Mouse (Mus musculus) lung, embryonic 16.5 days (tissue): ENCODE data around the gene Ubash3a. TPM values are rescaled to one million over a fixed set of nuclear protein-coding genes. Genes with fewer than 3 reads are reported as not detected.

Experiments used
- ATAC-seq: fragments of 200-750 bp; cut with Nextera tagmentation; 2 replicates; pipeline ENCODE4 v1.8.0; 2017; ENCODE audit warnings: low read depth, mild to moderate bottlenecking, moderate library complexity
- H3K27ac ChIP-seq: fragments of 300-500 bp; sonication (generic); 2 replicates; pipeline ENCODE4 v1.5.1; 2014; ENCODE audit warnings: mild to moderate bottlenecking, control low read depth, low read length
- H3K27me3 ChIP-seq: fragments of 300-500 bp; sonication (generic); 2 replicates; pipeline ENCODE4 v1.6.1; 2014; ENCODE audit warnings: low read depth, low read length, mixed read lengths; ENCODE audit not compliant: control insufficient read depth, insufficient read depth
- H3K36me3 ChIP-seq: fragments of 300-500 bp; sonication (generic); 2 replicates; pipeline ENCODE4 v1.6.1; 2014; ENCODE audit warnings: low read length; ENCODE audit not compliant: control insufficient read depth, insufficient read depth
- H3K4me1 ChIP-seq: fragments of 300-500 bp; sonication (generic); replicated peaks from 2 replicates; pipeline ENCODE4 v1.6.1; 2014; ENCODE audit warnings: low read length, mixed read lengths; ENCODE audit not compliant: control insufficient read depth, insufficient read depth
- H3K4me2 ChIP-seq: fragments of 300-500 bp; sonication (generic); 2 replicates; pipeline ENCODE4 v1.6.1; 2014; ENCODE audit warnings: low read depth, low read length, control low read depth
- H3K4me3 ChIP-seq: fragments of 300-500 bp; sonication (generic); 2 replicates; pipeline ENCODE4 v1.5.1; 2014; ENCODE audit warnings: mild to moderate bottlenecking, low read length, control low read depth
- H3K9ac ChIP-seq: fragments of 300-500 bp; sonication (generic); 2 replicates; pipeline ENCODE4 v1.6.1; 2014; ENCODE audit warnings: low read length, control low read depth
- H3K9me3 ChIP-seq: fragments of 300-500 bp; sonication (generic); 2 replicates; pipeline ENCODE4 v1.6.1; 2016; ENCODE audit warnings: low read length; ENCODE audit not compliant: control insufficient read depth
- WGBS: fragments of 180-500 bp; shearing (Covaris S2); extraction: QIAGEN DNeasy Blood & Tissue Kit; methylation state at CpG from one replicate; pipeline ENCODE4 v1.1.7; 2014; 5-methylcytosine and 5-hydroxymethylcytosine counted together
- polyA plus RNA-seq: library from polyadenylated mRNA; unstranded; fragments of >200 nt; fragmentation: Nextera tagmentation; extraction: Ambion mirVana; gene quantifications from 2 replicates; pipeline ENCODE4 v1.2.1, GENCODE M21; 2015

Ubash3a gene
- polyA plus RNA-seq, 1 experiment from 2014 or later: 0.90 TPM

- no peaks in the 10 kb centered on the region for H3K9me3 ChIP-seq
- H3K36me3 ChIP-seq: no peaks in the 10 kb centered on the region
- no peak overlapping the region for H3K4me2 ChIP-seq
- no peak overlapping the region for H3K27ac ChIP-seq
- H3K4me3 ChIP-seq: no peak overlapping the region
- no peak for ATAC-seq
- H3K9ac ChIP-seq: no peak overlapping the region
- 74% methylated on average over 7 of the region's 7 CpGs for WGBS
- peaks cover 11% of the 10 kb centered on the region; the same call in 1 of the 2 replicates for H3K4me1 ChIP-seq
- no peaks in the 10 kb centered on the region for H3K27me3 ChIP-seq
Observed at GRCm38 (mm10) chr17:31226931-31227330, 19.3 kb downstream of the Ubash3a start.

GRCm38 (mm10) chr17:31231780-31232179 lies 24.1 kb downstream of the Ubash3a start:
- ATAC-seq: no peak
- H3K27me3 ChIP-seq: no peaks in the 10 kb centered on the region
- H3K27ac ChIP-seq: no peak overlapping the region
- H3K9me3 ChIP-seq: no peaks in the 10 kb centered on the region
- WGBS: 33% methylated on average over 6 of the region's 6 CpGs
- H3K4me2 ChIP-seq: no peak overlapping the region
- H3K36me3 ChIP-seq: no peaks in the 10 kb centered on the region
- no peak overlapping the region for H3K9ac ChIP-seq
- H3K4me3 ChIP-seq: no peak overlapping the region
- no peaks in the 10 kb centered on the region for H3K4me1 ChIP-seq

GRCm38 (mm10) chr17:31232251-31233010 lies 24.8 kb downstream of the Ubash3a start:
- no peak for ATAC-seq
- no peaks in the 10 kb centered on the region for H3K9me3 ChIP-seq
- H3K27me3 ChIP-seq: no peaks in the 10 kb centered on the region
- 45% methylated on average over 8 of the region's 8 CpGs for WGBS
- no peaks in the 10 kb centered on the region for H3K4me1 ChIP-seq
- no peak overlapping the region for H3K4me2 ChIP-seq
- H3K9ac ChIP-seq: no peak overlapping the region
- no peak overlapping the region for H3K27ac ChIP-seq
- H3K4me3 ChIP-seq: no peak overlapping the region
- H3K36me3 ChIP-seq: no peaks in the 10 kb centered on the region

- no peaks in the 10 kb centered on the region for H3K36me3 ChIP-seq
- no peak overlapping the region for H3K4me2 ChIP-seq
- no peaks in the 10 kb centered on the region for H3K9me3 ChIP-seq
- WGBS: 93% methylated on average over 1 of the region's 1 CpGs
- H3K27me3 ChIP-seq: no peaks in the 10 kb centered on the region
- ATAC-seq: no peak
- no peaks in the 10 kb centered on the region for H3K4me1 ChIP-seq
- H3K9ac ChIP-seq: no peak overlapping the region
- no peak overlapping the region for H3K4me3 ChIP-seq
- H3K27ac ChIP-seq: no peak overlapping the region
Observed at GRCm38 (mm10) chr17:31235915-31236314, 28.2 kb downstream of the Ubash3a start.

DNA sequence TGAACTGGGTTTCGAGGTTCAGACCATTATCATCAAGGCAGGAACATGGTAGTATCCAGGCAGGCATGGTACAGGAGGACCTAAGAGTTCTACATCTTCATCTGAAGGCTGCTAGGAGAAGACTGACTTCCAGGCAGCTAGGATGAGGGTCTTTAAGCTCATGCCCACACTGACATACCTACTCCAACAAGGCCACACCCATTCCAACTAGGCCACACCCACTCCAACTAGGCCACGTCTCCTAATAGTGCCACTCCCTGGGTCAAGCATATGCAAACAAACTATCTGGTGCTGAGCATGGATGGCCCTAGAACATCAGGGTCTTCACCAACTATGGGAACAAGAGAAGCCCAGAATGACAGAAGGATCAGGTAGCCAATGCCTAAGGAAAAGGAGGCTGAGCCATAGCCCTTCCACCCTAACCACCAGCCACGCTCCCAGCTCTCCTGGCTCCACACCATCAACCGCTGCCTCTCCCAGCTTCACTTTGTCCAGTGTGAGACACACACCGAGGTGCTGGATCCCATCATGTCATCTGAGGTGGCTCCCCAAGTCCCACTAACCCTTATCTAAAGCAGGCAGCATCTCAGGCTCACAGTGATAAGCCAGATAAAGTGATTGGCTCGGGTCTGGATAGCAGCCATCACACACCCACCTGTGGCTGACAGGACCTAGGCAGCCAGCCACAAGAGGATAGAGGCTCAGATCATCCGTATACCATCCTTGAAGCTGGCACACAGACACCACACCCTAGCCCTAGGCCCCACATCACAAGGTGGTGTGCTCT lies 30.8 kb downstream of the Ubash3a start:
- Histone ChIP-seq H3K4me2 (no peak overlapping the region), H3K27ac (no peak overlapping the region), H3K9me3 (no peaks in the 10 kb centered on the region), H3K4me1 (no peaks in the 10 kb centered on the region), H3K36me3 (no peaks in the 10 kb centered on the region), H3K4me3 (no peak overlapping the region), H3K9ac (no peak overlapping the region), H3K27me3 (no peaks in the 10 kb centered on the region)
- ATAC-seq: no peak
- 72% methylated on average over 7 of the region's 7 CpGs for WGBS

DNA sequence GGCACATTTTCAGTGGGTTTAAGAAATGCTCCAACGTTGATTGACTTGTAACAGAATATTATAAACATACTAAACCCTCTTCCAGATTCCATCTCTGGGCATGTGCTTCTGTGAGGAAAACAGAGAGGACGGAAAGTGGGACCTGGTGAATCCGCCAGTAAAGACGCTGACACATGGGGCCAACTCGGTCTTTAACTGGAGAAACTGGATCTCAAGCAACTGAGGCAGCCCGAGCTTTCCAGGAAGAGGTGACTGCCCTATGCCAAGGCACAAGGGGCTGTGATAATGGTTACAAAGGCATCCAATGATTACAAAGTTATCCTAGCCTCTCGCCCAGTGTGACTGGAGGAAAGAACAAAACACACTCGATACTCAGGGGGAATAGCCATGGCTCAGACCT lies 33.5 kb downstream of the Ubash3a start:
- WGBS: 74% methylated on average over 8 of the region's 8 CpGs
- Histone ChIP-seq H3K27me3 (no peaks in the 10 kb centered on the region), H3K27ac (no peak overlapping the region), H3K36me3 (no peaks in the 10 kb centered on the region), H3K4me1 (no peaks in the 10 kb centered on the region), H3K9ac (no peak overlapping the region), H3K9me3 (no peaks in the 10 kb centered on the region), H3K4me3 (no peak overlapping the region), H3K4me2 (no peak overlapping the region)
- ATAC-seq: no peak

DNA sequence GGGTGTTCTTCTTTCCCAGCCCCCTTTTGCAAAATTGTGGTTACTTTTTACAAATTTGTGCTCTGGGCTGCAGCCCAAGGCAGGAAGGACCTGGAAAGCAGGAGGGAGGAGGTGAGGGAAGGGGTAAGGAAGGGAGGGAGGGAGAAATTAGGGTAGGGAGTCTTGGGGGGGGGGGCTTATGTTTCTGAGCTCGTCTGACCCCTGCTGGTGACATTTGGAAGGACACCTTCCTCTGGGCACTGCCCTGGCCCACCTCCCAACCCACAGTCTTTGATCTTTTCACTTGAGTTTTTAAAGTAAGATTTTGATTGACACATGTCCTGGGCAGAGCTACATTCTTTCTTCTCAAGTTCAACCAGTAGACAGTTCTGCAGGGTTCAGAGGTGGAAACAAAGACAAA lies 35.1 kb downstream of the Ubash3a start:
- H3K4me2 ChIP-seq: no peak overlapping the region
- H3K27me3 ChIP-seq: no peaks in the 10 kb centered on the region
- H3K4me3 ChIP-seq: no peak overlapping the region
- ATAC-seq: no peak
- H3K9me3 ChIP-seq: no peaks in the 10 kb centered on the region
- H3K4me1 ChIP-seq: no peaks in the 10 kb centered on the region
- no peaks in the 10 kb centered on the region for H3K36me3 ChIP-seq
- H3K27ac ChIP-seq: no peak overlapping the region
- 0% methylated on average over 1 of the region's 1 CpGs for WGBS
- no peak overlapping the region for H3K9ac ChIP-seq

GRCm38 (mm10) chr17:31245321-31245720 lies 37.6 kb downstream of the Ubash3a start:
- Histone ChIP-seq H3K27me3 (no peaks in the 10 kb centered on the region), H3K4me2 (no peak overlapping the region), H3K4me1 (no peaks in the 10 kb centered on the region), H3K9me3 (no peaks in the 10 kb centered on the region), H3K36me3 (no peaks in the 10 kb centered on the region), H3K27ac (no peak overlapping the region), H3K4me3 (no peak overlapping the region), H3K9ac (no peak overlapping the region)
- no peak for ATAC-seq
- WGBS: 66% methylated on average over 5 of the region's 5 CpGs

GRCm38 (mm10) chr17:31247144-31247543 lies 39.5 kb downstream of the Ubash3a start:
- ATAC-seq: no peak

More at GRCm38 (mm10) chr17:31247144-31247543, 39.5 kb downstream of the Ubash3a start:
- Histone ChIP-seq H3K27ac (no peak overlapping the region), H3K4me1 (no peaks in the 10 kb centered on the region), H3K9ac (no peak overlapping the region), H3K4me3 (no peak overlapping the region), H3K4me2 (no peak overlapping the region), H3K27me3 (no peaks in the 10 kb centered on the region), H3K36me3 (no peaks in the 10 kb centered on the region), H3K9me3 (no peaks in the 10 kb centered on the region)
- 19% methylated on average over 5 of the region's 5 CpGs for WGBS
